In genomic region chr11:67921091-67921826, GRCm38 (mm10) we compare ENCODE assay signal across 9 mouse cellular contexts. TPM values are rescaled to one million over a fixed set of nuclear protein-coding genes. Genes with fewer than 3 reads are reported as not detected.
A peak's percentile ranks its signal among the peaks of the same experiment; 100 is the strongest.
DNase-seq lines count a peak whose midpoint lies in the region; ATAC-seq and TF ChIP-seq lines count a peak whose summit lies in the region.
"Had no signal": no experiment of that assay in that cellular context is flagged by ENCODE, and none has a peak within 500 bp of the region (broad histone marks: within the 10 kb centered on the region; RNA-seq: fewer than 3 reads in every experiment).

No protein-coding gene starts in this region.

- no peak for DNase-seq in layer of hippocampus, adult 2 months (ENCODE audit: low spot score in 2 of 2)
- no peak for DNase-seq in layer of hippocampus, adult 11-12 months (ENCODE audit: low spot score)
- DNase-seq in embryo, embryonic 9.5 days (ENCODE audit: extremely low spot score) = peak; percentile 61
- peak; percentile 70 to 71 for DNase-seq in heart, adult 2 months
- DNase-seq in kidney, adult 18-20 months = peak; percentile 75
- no peak for DNase-seq in liver, embryonic 14.5 days (ENCODE audit: low read depth in 3 of 3, low spot score in 3 of 3)
- DNase-seq in neural tube, embryonic 11.5 days (ENCODE audit: low spot score) = peak; percentile 55
- DNase-seq in yolk sac, embryonic 10.5 days (ENCODE audit: low spot score) = peak; percentile 61

- TF ChIP-seq POLR2A in heart, adult 2 months (IDR thresholded peaks at IDR 0.05; ENCODE audit: insufficient read depth, low read depth, low read length) = no peak

- peak overlapping the region; percentile 57; the same call in 1 of the 2 replicates for H3K27ac ChIP-seq in layer of hippocampus, adult 2 months
- H3K27ac ChIP-seq in heart, adult 2 months = peak overlapping the region; percentile 89
- no peak overlapping the region for H3K27ac ChIP-seq in liver, embryonic 14.5 days
- H3K27ac ChIP-seq in neural tube, embryonic 11.5 days (ENCODE audit: low read depth, low read length) = no peak overlapping the region

- no peaks in the 10 kb centered on the region for H3K36me3 ChIP-seq in heart, adult 2 months (ENCODE audit: control insufficient read depth, insufficient read depth, low read length)
- H3K36me3 ChIP-seq in liver, embryonic 14.5 days (replicated peaks; ENCODE audit: control insufficient read depth, insufficient read depth, low read depth) = no peaks in the 10 kb centered on the region
- H3K36me3 ChIP-seq in neural tube, embryonic 11.5 days (ENCODE audit: control insufficient read depth, insufficient read depth, low read length) = no peaks in the 10 kb centered on the region

- intact Hi-C loops in heart, adult 2 months (cut with DNase I) = no loop called here

- peaks cover 6% of the 10 kb centered on the region for H3K4me1 ChIP-seq in heart, adult 2 months (ENCODE audit: control insufficient read depth, insufficient read depth, low read length)
- 0 out of 4 replicates have a peak, but pooled peaks cover 0 to 2% of the 10 kb centered on the region in 2 experiments for H3K4me1 ChIP-seq in liver, embryonic 14.5 days (replicated peaks; ENCODE audit: control insufficient read depth in 2 of 2, insufficient read depth in 2 of 2, low read length in 1 of 2)
- H3K4me1 ChIP-seq in neural tube, embryonic 11.5 days (ENCODE audit: control insufficient read depth, insufficient read depth, low read length) = peaks cover 11% of the 10 kb centered on the region; the same call in 1 of the 2 replicates

- TF ChIP-seq EP300 in heart, adult 2 months (IDR thresholded peaks at IDR 0.05; ENCODE audit: insufficient read depth, low read depth, low read length) = no peak
- TF ChIP-seq EP300 in liver, embryonic 14.5 days (IDR thresholded peaks at IDR 0.05; ENCODE audit: low read depth) = no peak

- H3K27me3 ChIP-seq in heart, adult 2 months (ENCODE audit: control insufficient read depth, insufficient read depth, low read length) = no peaks in the 10 kb centered on the region
- H3K27me3 ChIP-seq in liver, embryonic 14.5 days (ENCODE audit: control insufficient read depth, insufficient read depth, low read length) = peaks cover 35% of the 10 kb centered on the region
- H3K27me3 ChIP-seq in neural tube, embryonic 11.5 days (ENCODE audit: control insufficient read depth, insufficient read depth, low read length) = peaks cover 15% of the 10 kb centered on the region

- peak overlapping the region; percentile 60 for H3K4me3 ChIP-seq in layer of hippocampus, adult 2 months
- H3K4me3 ChIP-seq in heart, adult 2 months = peak overlapping the region; percentile 77
- peak overlapping the region; percentile 50 to 54; a peak in 3 of 4 replicates for H3K4me3 ChIP-seq in liver, embryonic 14.5 days (ENCODE audit: insufficient read depth in 1 of 2, low read depth in 2 of 2, low read length in 2 of 2)
- H3K4me3 ChIP-seq in neural tube, embryonic 11.5 days (ENCODE audit: low read depth, low read length) = peak overlapping the region; percentile 73

- no peak for ATAC-seq in liver, embryonic 14.5 days (ENCODE audit: insufficient read depth)
- no peak for ATAC-seq in neural tube, embryonic 11.5 days (ENCODE audit: insufficient read depth, low FRiP score, low TSS enrichment)

- no peaks in the 10 kb centered on the region for H3K9me3 ChIP-seq in liver, embryonic 14.5 days (ENCODE audit: control insufficient read depth, low read length)
- H3K9me3 ChIP-seq in neural tube, embryonic 11.5 days (ENCODE audit: control insufficient read depth, low read length) = no peaks in the 10 kb centered on the region

- peak overlapping the region; percentile 75 for H3K4me2 ChIP-seq in liver, embryonic 14.5 days (ENCODE audit: low read depth)
- peak overlapping the region; percentile 100 for H3K4me2 ChIP-seq in neural tube, embryonic 11.5 days (ENCODE audit: low read depth)

- TF ChIP-seq CTCF in layer of hippocampus, adult 2 months (conservative IDR thresholded peaks at IDR 0.05) = no peak
- peak; percentile 44 for TF ChIP-seq CTCF in heart, adult 2 months (IDR thresholded peaks at IDR 0.05)
- TF ChIP-seq CTCF in liver, embryonic 14.5 days (IDR thresholded peaks at IDR 0.05; ENCODE audit: low read depth) = no peak

- WGBS in heart, adult 2 months = 8% methylated on average over 47 of the region's 47 CpGs
- 2% methylated on average over 47 of the region's 47 CpGs for WGBS in liver, embryonic 14.5 days (ENCODE audit: insufficient replicate concordance)
- WGBS in neural tube, embryonic 11.5 days = 2% methylated on average over 47 of the region's 47 CpGs

- peak overlapping the region; percentile 56 for H3K9ac ChIP-seq in heart, adult 2 months (ENCODE audit: low read depth, low read length)
- H3K9ac ChIP-seq in liver, embryonic 14.5 days (replicated peaks) = no peak overlapping the region
- H3K9ac ChIP-seq in neural tube, embryonic 11.5 days (ENCODE audit: low read length) = peak overlapping the region; percentile 59

- H3K79me2 ChIP-seq in heart, adult 2 months (replicated peaks; ENCODE audit: control insufficient read depth, insufficient read depth, low read length) = no peaks in the 10 kb centered on the region

RNA-seq across cellular contexts. Expression of gene Usp43, which starts 0.7 kb away (rescaled TPM):
- under 1 TPM; 0.91 to 0.95 TPM for total RNA-seq in layer of hippocampus, adult 2 months (2021)
- total RNA-seq in heart, adult 2 months (2021) = 1 to 10 TPM; 1.6 to 1.7 TPM
- polyA plus RNA-seq in heart, adult 2 months (2012; rRNA removed) = 1.1 and 1.4 TPM in 2 replicates
- 0.05 and 0.06 TPM in 2 replicates for polyA plus RNA-seq in liver, embryonic 14.5 days (2012; rRNA removed)
- polyA plus RNA-seq in liver, embryonic 14.5 days (2014; fragmentation: Nextera tagmentation; extraction: Ambion mirVana) = 0.08 TPM in 1 of 2 replicates, not detected in the other
- polyA plus RNA-seq in neural tube, embryonic 11.5 days (2014; fragmentation: Nextera tagmentation; extraction: Ambion mirVana) = 0.74 and 1.3 TPM in 2 replicates
- total RNA-seq: MEL had no signal

RNA-seq across cellular contexts. Expression of gene Cfap52, which starts 44.2 kb away (rescaled TPM):
- 1 to 10 TPM in 1 of 2 experiments, under 1 TPM in 1; 0.86 to 1.7 TPM for total RNA-seq in layer of hippocampus, adult 2 months (2021)
- total RNA-seq in heart, adult 2 months (2021) = not detected
- 0.12 and 0.64 TPM in 2 replicates for polyA plus RNA-seq in heart, adult 2 months (2012; rRNA removed)
- polyA plus RNA-seq in liver, embryonic 14.5 days (2012; rRNA removed) = 0.02 TPM in 1 of 2 replicates, not detected in the other
- not detected in 2 replicates for polyA plus RNA-seq in liver, embryonic 14.5 days (2014; fragmentation: Nextera tagmentation; extraction: Ambion mirVana)
- polyA plus RNA-seq in neural tube, embryonic 11.5 days (2014; fragmentation: Nextera tagmentation; extraction: Ambion mirVana) = 0.93 and 1.0 TPM in 2 replicates
- total RNA-seq: MEL had no signal

RNA-seq across cellular contexts. Expression of gene Stx8, which starts 44.7 kb away (rescaled TPM):
- 10 to 100 TPM; 33.4 to 35.0 TPM for total RNA-seq in layer of hippocampus, adult 2 months (2021)
- total RNA-seq in heart, adult 2 months (2021) = 10 to 100 TPM; 22.6 to 29.1 TPM
- polyA plus RNA-seq in heart, adult 2 months (2012; rRNA removed) = 6.7 and 10.2 TPM in 2 replicates
- polyA plus RNA-seq in liver, embryonic 14.5 days (2012; rRNA removed) = 3.0 and 8.1 TPM in 2 replicates
- 22.0 and 24.5 TPM in 2 replicates for polyA plus RNA-seq in liver, embryonic 14.5 days (2014; fragmentation: Nextera tagmentation; extraction: Ambion mirVana)
- polyA plus RNA-seq in neural tube, embryonic 11.5 days (2014; fragmentation: Nextera tagmentation; extraction: Ambion mirVana) = 50.5 and 58.9 TPM in 2 replicates

Comparison
In these comparisons a context has a peak if more than half of its experiments do, and no peak if none do; other contexts are left out.
1. DNase-seq: peak in embryo, embryonic 9.5 days (single experiment), heart, adult 2 months (2 of 2), kidney, adult 18-20 months (single experiment), neural tube, embryonic 11.5 days (single experiment) and yolk sac, embryonic 10.5 days (single experiment); none in layer of hippocampus, adult 2 months (0 of 2), layer of hippocampus, adult 11-12 months (single experiment) and liver, embryonic 14.5 days (0 of 3).
2. H3K27ac ChIP-seq: peak in layer of hippocampus, adult 2 months (single experiment) and heart, adult 2 months (single experiment); none in liver, embryonic 14.5 days (single experiment) and neural tube, embryonic 11.5 days (single experiment).
3. Peak in every context shown above with its lines, with median percentiles within 50 percentile points of each other: H3K4me3 ChIP-seq.